Mouse (Mus musculus) embryonic facial prominence, embryonic 13.5 days (tissue): ENCODE measurements around the gene Kctd21. TPM values are rescaled to one million over a fixed set of nuclear protein-coding genes. Genes with fewer than 3 reads are reported as not detected.

Experiments
- ATAC-seq: fragments of 200-750 bp; cut with Nextera tagmentation; 2 replicates; pipeline ENCODE4 v1.8.0; 2017; ENCODE audit warnings: low read depth; ENCODE audit not compliant: insufficient number of reproducible peaks, insufficient read depth, low FRiP score, low TSS enrichment
- H3K27ac ChIP-seq: fragments of 300-500 bp; sonication (generic); 2 replicates; pipeline ENCODE4 v1.5.1; 2015; ENCODE audit warnings: moderate library complexity, mild to moderate bottlenecking, inconsistent platforms
- H3K27me3 ChIP-seq: fragments of 300-500 bp; sonication (generic); 2 replicates; pipeline ENCODE4 v1.6.1; 2015; ENCODE audit warnings: mild to moderate bottlenecking, inconsistent platforms
- H3K36me3 ChIP-seq: fragments of 300-500 bp; sonication (generic); 2 replicates; pipeline ENCODE4 v1.6.1; 2015; ENCODE audit warnings: mild to moderate bottlenecking, inconsistent platforms
- H3K4me1 ChIP-seq: fragments of 300-500 bp; sonication (generic); 2 replicates; pipeline ENCODE4 v1.6.1; 2015; ENCODE audit warnings: inconsistent platforms
- H3K4me2 ChIP-seq: fragments of 300-500 bp; sonication (generic); 2 replicates; pipeline ENCODE4 v1.6.1; 2015; ENCODE audit warnings: moderate library complexity, mild to moderate bottlenecking, inconsistent platforms
- H3K4me3 ChIP-seq: fragments of 300-500 bp; sonication (generic); 2 replicates; pipeline ENCODE4 v1.5.1; 2015; ENCODE audit warnings: mild to moderate bottlenecking, inconsistent platforms
- H3K9ac ChIP-seq: fragments of 300-500 bp; sonication (generic); 2 replicates; pipeline ENCODE4 v1.6.1; 2015; ENCODE audit warnings: mild to moderate bottlenecking, inconsistent platforms
- H3K9me3 ChIP-seq: fragments of 300-500 bp; sonication (generic); 2 replicates; pipeline ENCODE4 v1.6.1; 2016; ENCODE audit warnings: inconsistent platforms
- WGBS: fragments of 180-500 bp; shearing (Covaris S2); methylation state at CpG from one replicate; pipeline ENCODE4 v1.1.7; 2015; ENCODE audit warnings: mixed read lengths; 5-methylcytosine and 5-hydroxymethylcytosine counted together
- polyA plus RNA-seq: library from polyadenylated mRNA; unstranded; fragments of >200 nt; fragmentation: Nextera tagmentation; extraction: Ambion mirVana; gene quantifications from 2 replicates; pipeline ENCODE4 v1.2.1, GENCODE M21; 2015

Gene Kctd21
- polyA plus RNA-seq, 1 experiment from 2014 or later: 3.8 TPM

- peak overlapping the region; percentile 66 for H3K4me2 ChIP-seq
- WGBS: 16% methylated on average over 62 of the region's 96 CpGs
- no peak for ATAC-seq
- H3K9ac ChIP-seq: peak overlapping the region; percentile 59
- peak overlapping the region; percentile 41 for H3K4me3 ChIP-seq
- no peak overlapping the region for H3K27ac ChIP-seq
- peaks cover 43% of the 10 kb centered on the region for H3K27me3 ChIP-seq
- peaks cover 17% of the 10 kb centered on the region for H3K4me1 ChIP-seq
- H3K36me3 ChIP-seq: peaks cover 14% of the 10 kb centered on the region; the same call in 1 of the 2 replicates
- H3K9me3 ChIP-seq: no peaks in the 10 kb centered on the region
Measured at GRCm38 (mm10) chr7:97325156-97325985, 6.8 kb upstream of the Kctd21 start.

GRCm38 (mm10) chr7:97327376-97327775 lies 4.8 kb upstream of the Kctd21 start:
- Histone ChIP-seq H3K9me3 (no peaks in the 10 kb centered on the region), H3K36me3 (peaks cover under 1% of the 10 kb centered on the region; the same call in 1 of the 2 replicates), H3K27me3 (peaks cover 43% of the 10 kb centered on the region), H3K4me3 (no peak overlapping the region), H3K4me1 (peaks cover 29% of the 10 kb centered on the region), H3K4me2 (no peak overlapping the region), H3K27ac (no peak overlapping the region), H3K9ac (no peak overlapping the region)
- WGBS: 86% methylated on average over 4 of the region's 4 CpGs
- no peak for ATAC-seq

- H3K36me3 ChIP-seq: no peaks in the 10 kb centered on the region; the same call in 1 of the 2 replicates
- H3K27ac ChIP-seq: no peak overlapping the region
- 60% methylated on average over 13 of the region's 13 CpGs for WGBS
- H3K4me2 ChIP-seq: no peak overlapping the region
- no peak overlapping the region for H3K9ac ChIP-seq
- H3K4me1 ChIP-seq: peaks cover 36% of the 10 kb centered on the region
- H3K9me3 ChIP-seq: no peaks in the 10 kb centered on the region
- H3K4me3 ChIP-seq: no peak overlapping the region
- peaks cover 36% of the 10 kb centered on the region for H3K27me3 ChIP-seq
- ATAC-seq: no peak
Measured at GRCm38 (mm10) chr7:97328891-97329588, 3.1 kb upstream of the Kctd21 start.

- H3K4me2 ChIP-seq: no peak overlapping the region
- WGBS: 85% methylated on average over 3 of the region's 3 CpGs
- peaks cover 30% of the 10 kb centered on the region for H3K27me3 ChIP-seq
- H3K4me1 ChIP-seq: peaks cover 36% of the 10 kb centered on the region
- no peak for ATAC-seq
- H3K9me3 ChIP-seq: no peaks in the 10 kb centered on the region
- H3K4me3 ChIP-seq: no peak overlapping the region
- H3K27ac ChIP-seq: no peak overlapping the region
- no peak overlapping the region for H3K9ac ChIP-seq
- H3K36me3 ChIP-seq: no peaks in the 10 kb centered on the region; the same call in 1 of the 2 replicates
Measured at GRCm38 (mm10) chr7:97329676-97330075, 2.5 kb upstream of the Kctd21 start.

- peak overlapping the region; percentile 78 for H3K9ac ChIP-seq
- H3K9me3 ChIP-seq: no peaks in the 10 kb centered on the region
- peak overlapping the region; percentile 78 for H3K4me3 ChIP-seq
- no peak overlapping the region for H3K27ac ChIP-seq
- no peak for ATAC-seq
- peak overlapping the region; percentile 82 for H3K4me2 ChIP-seq
- H3K27me3 ChIP-seq: peaks cover 15% of the 10 kb centered on the region
- no peaks in the 10 kb centered on the region for H3K36me3 ChIP-seq
- 58% methylated on average over 11 of the region's 11 CpGs for WGBS
- peaks cover 28% of the 10 kb centered on the region for H3K4me1 ChIP-seq
Measured at GRCm38 (mm10) chr7:97330931-97331645, 1.0 kb upstream of the Kctd21 start.

GRCm38 (mm10) chr7:97332667-97333041 lies 527 bp downstream of the Kctd21 start:
- no peaks in the 10 kb centered on the region for H3K27me3 ChIP-seq
- WGBS: 2% methylated on average over 9 of the region's 9 CpGs
- peak overlapping the region; percentile 79 for H3K9ac ChIP-seq
- H3K4me2 ChIP-seq: peak overlapping the region; percentile 82
- no peak; the same call in 1 of the 2 replicates for ATAC-seq
- no peaks in the 10 kb centered on the region for H3K9me3 ChIP-seq
- H3K4me1 ChIP-seq: peaks cover 28% of the 10 kb centered on the region
- H3K36me3 ChIP-seq: no peaks in the 10 kb centered on the region
- H3K4me3 ChIP-seq: peak overlapping the region; percentile 78
- H3K27ac ChIP-seq: no peak overlapping the region

- ATAC-seq: no peak
- Histone ChIP-seq H3K4me1 (peaks cover 28% of the 10 kb centered on the region), H3K27ac (no peak overlapping the region), H3K9me3 (no peaks in the 10 kb centered on the region), H3K9ac (0 out of 2 replicates have a peak overlapping the region, but pooled peaks have one; percentile 79), H3K36me3 (no peaks in the 10 kb centered on the region), H3K4me3 (peak overlapping the region; percentile 78; the same call in 1 of the 2 replicates), H3K27me3 (no peaks in the 10 kb centered on the region), H3K4me2 (peak overlapping the region; percentile 82)
- 88% methylated on average over 6 of the region's 6 CpGs for WGBS
Measured at GRCm38 (mm10) chr7:97333113-97333898, 1.2 kb downstream of the Kctd21 start.

GRCm38 (mm10) chr7:97334406-97334805 lies 2.3 kb downstream of the Kctd21 start:
- Histone ChIP-seq H3K4me2 (no peak overlapping the region), H3K4me3 (no peak overlapping the region), H3K9me3 (no peaks in the 10 kb centered on the region), H3K9ac (no peak overlapping the region), H3K4me1 (peaks cover 21% of the 10 kb centered on the region), H3K27me3 (no peaks in the 10 kb centered on the region), H3K27ac (no peak overlapping the region), H3K36me3 (no peaks in the 10 kb centered on the region)
- 98% methylated on average over 2 of the region's 2 CpGs for WGBS
- ATAC-seq: no peak

- ATAC-seq: no peak
- H3K36me3 ChIP-seq: no peaks in the 10 kb centered on the region
- 0 out of 2 replicates have a peak, but pooled peaks cover 5% of the 10 kb centered on the region for H3K9me3 ChIP-seq
- H3K4me3 ChIP-seq: no peak overlapping the region
- no peak overlapping the region for H3K27ac ChIP-seq
- 76% methylated on average over 1 of the region's 1 CpGs for WGBS
- H3K4me2 ChIP-seq: no peak overlapping the region
- H3K4me1 ChIP-seq: peaks cover 8% of the 10 kb centered on the region
- no peak overlapping the region for H3K9ac ChIP-seq
- no peaks in the 10 kb centered on the region for H3K27me3 ChIP-seq
Measured at GRCm38 (mm10) chr7:97336678-97337077, 4.6 kb downstream of the Kctd21 start.

- Histone ChIP-seq H3K27ac (no peak overlapping the region), H3K9ac (no peak overlapping the region), H3K27me3 (no peaks in the 10 kb centered on the region), H3K4me3 (no peak overlapping the region), H3K4me2 (no peak overlapping the region), H3K9me3 (0 out of 2 replicates have a peak, but pooled peaks cover 5% of the 10 kb centered on the region), H3K4me1 (no peaks in the 10 kb centered on the region), H3K36me3 (no peaks in the 10 kb centered on the region)
- 75% methylated on average over 4 of the region's 4 CpGs for WGBS
- ATAC-seq: no peak
Measured at GRCm38 (mm10) chr7:97338593-97338992, 6.5 kb downstream of the Kctd21 start.

- no peak for ATAC-seq
- Histone ChIP-seq H3K27ac (no peak overlapping the region), H3K9ac (no peak overlapping the region), H3K36me3 (no peaks in the 10 kb centered on the region), H3K4me2 (no peak overlapping the region), H3K4me1 (no peaks in the 10 kb centered on the region), H3K9me3 (0 out of 2 replicates have a peak, but pooled peaks cover 5% of the 10 kb centered on the region), H3K27me3 (no peaks in the 10 kb centered on the region), H3K4me3 (no peak overlapping the region)
- 86% methylated on average over 7 of the region's 7 CpGs for whole genome bisulfite sequencing
Measured at GRCm38 (mm10) chr7:97339623-97340022, 7.5 kb downstream of the Kctd21 start.
